Mouse (Mus musculus): ENCODE data around the gene Rpl36. TPM values are rescaled to one million over a fixed set of nuclear protein-coding genes. Genes with fewer than 3 reads are reported as not detected.

Gene Rpl36
- polyA plus RNA-seq, 2 experiments from 2014 or later: 3,663 to 4,818 TPM

GRCm38 (mm10) chr17:56654771-56655170 is 41.6 kb downstream of the Rpl36 start:
- no peak for ATAC-seq

- no peak for ATAC-seq
Measured at GRCm38 (mm10) chr17:56655311-56655710, 42.1 kb downstream of the Rpl36 start.

GRCm38 (mm10) chr17:56656171-56656570 is 43.0 kb downstream of the Rpl36 start:
- ATAC-seq: no peak

- ATAC-seq: no peak
Measured at GRCm38 (mm10) chr17:56663659-56664058, 50.4 kb downstream of the Rpl36 start.

Other genes starting within 250 kb of the Rpl36 start
- 1 to 10 TPM; 5.5 to 8.9 TPM for gene Ptprs, start 136.9 kb upstream of the Rpl36 start, polyA plus RNA-seq (2017; shearing (Covaris generic))
- gene Znrf4, start 101.0 kb upstream of the Rpl36 start, polyA plus RNA-seq (2017; shearing (Covaris generic)): not detected
- 1 to 10 TPM; 3.1 to 3.2 TPM for gene Gm20219, start 59.0 kb upstream of the Rpl36 start, polyA plus RNA-seq (2017; shearing (Covaris generic))
- 10 to 100 TPM; 36.8 to 53.1 TPM for gene Safb2, start 28.8 kb upstream of the Rpl36 start, polyA plus RNA-seq (2017; shearing (Covaris generic))
- gene Safb, start 28.6 kb upstream of the Rpl36 start, polyA plus RNA-seq (2017; shearing (Covaris generic)): 10 to 100 TPM; 52.6 to 55.0 TPM
- 100 to 1,000 TPM; 280 to 291 TPM for gene 2410015M20Rik, start 3.6 kb upstream of the Rpl36 start, polyA plus RNA-seq (2017; shearing (Covaris generic))
- 1 to 10 TPM; 4.5 to 8.0 TPM for gene Lonp1, start 13.5 kb downstream of the Rpl36 start, polyA plus RNA-seq (2017; shearing (Covaris generic))
- gene Catsperd, start 14.7 kb downstream of the Rpl36 start, polyA plus RNA-seq (2017; shearing (Covaris generic)): 1 to 10 TPM; 2.6 to 3.5 TPM
- gene Ranbp3, start 59.9 kb downstream of the Rpl36 start, polyA plus RNA-seq (2017; shearing (Covaris generic)): 10 to 100 TPM; 55.5 to 79.5 TPM
- gene Ndufa11, start 104.4 kb downstream of the Rpl36 start, polyA plus RNA-seq (2017; shearing (Covaris generic)): 100 to 1,000 TPM; 225 to 227 TPM
- gene Vmac, start 104.6 kb downstream of the Rpl36 start, polyA plus RNA-seq (2017; shearing (Covaris generic)): 1 to 10 TPM; 5.8 to 8.2 TPM
- gene Nrtn, start 144.1 kb downstream of the Rpl36 start, polyA plus RNA-seq (2017; shearing (Covaris generic)): not detected
- gene Dus3l, start 151.3 kb downstream of the Rpl36 start, polyA plus RNA-seq (2017; shearing (Covaris generic)): 10 to 100 TPM; 30.3 to 41.2 TPM
- gene Prr22, start 156.8 kb downstream of the Rpl36 start, polyA plus RNA-seq (2017; shearing (Covaris generic)): 1 to 10 TPM in 1 of 2 experiments, under 1 TPM in 1; 0.24 to 1.1 TPM
- 1 to 10 TPM; 1.2 to 2.1 TPM for gene Rfx2, start 217.6 kb downstream of the Rpl36 start, polyA plus RNA-seq (2017; shearing (Covaris generic))

Measured in CD4-positive, CD25-positive, alpha-beta regulatory T cell, adult 4 months (primary cell).